Mouse (Mus musculus) bone marrow, adult 2 months (tissue): Measurements from ENCODE around the gene Gp1ba.

ENCODE experiments used
- CTCF ChIP-seq: fragments of 200-500 bp; IDR thresholded peaks from 2 replicates; pipeline ENCODE4 v1.5.1; 2011; ENCODE audit warnings: low read length, control low read depth; ENCODE audit not compliant: control insufficient read depth, insufficient read depth
- POLR2A ChIP-seq: fragments of 200-500 bp; IDR thresholded peaks from 2 replicates; pipeline ENCODE4 v1.6.1; 2011; ENCODE audit warnings: low read depth, mild to moderate bottlenecking, control low read depth, low read length, borderline replicate concordance; ENCODE audit not compliant: control insufficient read depth

DNA sequence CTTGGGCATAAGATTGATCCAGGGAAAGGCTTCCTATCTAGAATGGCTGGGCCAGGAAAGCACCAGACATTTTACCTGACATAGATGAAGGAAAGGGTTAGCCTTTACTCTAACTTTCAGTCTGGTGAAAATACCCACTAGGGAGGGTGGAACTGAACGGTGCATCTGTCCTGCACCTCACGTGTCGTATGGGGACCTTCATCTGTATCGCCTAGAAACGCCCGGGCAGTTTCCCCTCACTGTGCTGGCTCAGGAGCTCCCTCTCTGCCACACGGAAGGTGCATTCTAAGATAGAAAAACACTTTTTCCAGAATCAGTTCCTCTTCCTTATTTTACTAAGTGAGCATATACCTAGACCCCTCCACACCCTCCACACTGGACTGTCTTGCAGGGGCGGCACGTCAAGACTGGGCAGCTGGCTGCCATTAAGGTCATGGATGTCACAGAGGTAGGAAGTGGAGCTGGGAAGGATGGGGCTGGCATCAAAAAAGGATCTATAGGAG is 40.4 kb upstream of the Gp1ba start:
- TF ChIP-seq POLR2A (no peak), CTCF (no peak)
